Mouse (Mus musculus): Measurements from ENCODE around the gene Pus7. TPM values are rescaled to one million over a fixed set of nuclear protein-coding genes. Genes with fewer than 3 reads are reported as not detected.

The Pus7 gene
- polyA plus RNA-seq, 1 experiment: 1.1 TPM

GRCm38 (mm10) chr5:23756368-23756767, 27.1 kb downstream of the Pus7 start:
- WGBS: 97% methylated on average over 4 of the region's 4 CpGs
- H3K27ac ChIP-seq (ENCODE audit: insufficient read depth, low read depth, low read length): no peak overlapping the region

GRCm38 (mm10) chr5:23755591-23755990, 27.9 kb downstream of the Pus7 start:
- H3K27ac ChIP-seq (ENCODE audit: insufficient read depth, low read depth, low read length): no peak overlapping the region
- no peaks in the 10 kb centered on the region for H3K4me1 ChIP-seq (ENCODE audit: control insufficient read depth, insufficient read depth, insufficient read length, low read length)
- H3K4me3 ChIP-seq (ENCODE audit: low read depth, low read length): no peak overlapping the region
- TF ChIP-seq CTCF (IDR thresholded peaks at IDR 0.05; ENCODE audit: extremely low read depth, insufficient read length, insufficient replicate concordance, low read depth, low read length) (no peak), POLR2A (IDR thresholded peaks at IDR 0.05; ENCODE audit: low read depth, low read length) (no peak)
- H3K36me3 ChIP-seq (ENCODE audit: control insufficient read depth, insufficient read depth, low read length): peaks cover 13% of the 10 kb centered on the region
- no peaks in the 10 kb centered on the region for H3K27me3 ChIP-seq (ENCODE audit: control insufficient read depth, insufficient read depth, low read length)
- WGBS: 99% methylated on average over 9 of the region's 9 CpGs

More at GRCm38 (mm10) chr5:23756368-23756767, 27.1 kb downstream of the Pus7 start:
- TF ChIP-seq POLR2A (IDR thresholded peaks at IDR 0.05; ENCODE audit: low read depth, low read length): no peak
- TF ChIP-seq CTCF (IDR thresholded peaks at IDR 0.05; ENCODE audit: extremely low read depth, insufficient read length, insufficient replicate concordance, low read depth, low read length): no peak
- peaks cover 12% of the 10 kb centered on the region for H3K36me3 ChIP-seq (ENCODE audit: control insufficient read depth, insufficient read depth, low read length)
- H3K4me3 ChIP-seq (ENCODE audit: low read depth, low read length): no peak overlapping the region
- H3K4me1 ChIP-seq (ENCODE audit: control insufficient read depth, insufficient read depth, insufficient read length, low read length): no peaks in the 10 kb centered on the region
- H3K27me3 ChIP-seq (ENCODE audit: control insufficient read depth, insufficient read depth, low read length): no peaks in the 10 kb centered on the region

- peaks cover 22% of the 10 kb centered on the region for H3K36me3 ChIP-seq (ENCODE audit: control insufficient read depth, insufficient read depth, low read length)
These were observed 33.6 kb downstream of the Pus7 start for GRCm38 (mm10) chr5:23749882-23750281.

GRCm38 (mm10) chr5:23743261-23743660, 40.2 kb downstream of the Pus7 start:
- Histone ChIP-seq H3K27ac (ENCODE audit: insufficient read depth, low read depth, low read length) (no peak overlapping the region), H3K4me1 (ENCODE audit: control insufficient read depth, insufficient read depth, insufficient read length, low read length) (no peaks in the 10 kb centered on the region), H3K36me3 (ENCODE audit: control insufficient read depth, insufficient read depth, low read length) (peaks cover 22% of the 10 kb centered on the region), H3K4me3 (ENCODE audit: low read depth, low read length) (no peak overlapping the region), H3K27me3 (ENCODE audit: control insufficient read depth, insufficient read depth, low read length) (no peaks in the 10 kb centered on the region)
- TF ChIP-seq POLR2A (IDR thresholded peaks at IDR 0.05; ENCODE audit: low read depth, low read length): no peak
- no peak for TF ChIP-seq CTCF (IDR thresholded peaks at IDR 0.05; ENCODE audit: extremely low read depth, insufficient read length, insufficient replicate concordance, low read depth, low read length)
- WGBS: 95% methylated on average over 12 of the region's 12 CpGs

More at GRCm38 (mm10) chr5:23749882-23750281, 33.6 kb downstream of the Pus7 start:
- 83% methylated on average over 2 of the region's 2 CpGs for WGBS
- no peak overlapping the region for H3K4me3 ChIP-seq (ENCODE audit: low read depth, low read length)
- H3K4me1 ChIP-seq (ENCODE audit: control insufficient read depth, insufficient read depth, insufficient read length, low read length): no peaks in the 10 kb centered on the region
- H3K27ac ChIP-seq (ENCODE audit: insufficient read depth, low read depth, low read length): no peak overlapping the region
- H3K27me3 ChIP-seq (ENCODE audit: control insufficient read depth, insufficient read depth, low read length): no peaks in the 10 kb centered on the region
- TF ChIP-seq CTCF (IDR thresholded peaks at IDR 0.05; ENCODE audit: extremely low read depth, insufficient read length, insufficient replicate concordance, low read depth, low read length) (no peak), POLR2A (IDR thresholded peaks at IDR 0.05; ENCODE audit: low read depth, low read length) (no peak)

GRCm38 (mm10) chr5:23737111-23737510, 46.4 kb downstream of the Pus7 start:
- no peaks in the 10 kb centered on the region for H3K27me3 ChIP-seq (ENCODE audit: control insufficient read depth, insufficient read depth, low read length)
- no peak overlapping the region for H3K27ac ChIP-seq (ENCODE audit: insufficient read depth, low read depth, low read length)
- 87% methylated on average over 4 of the region's 4 CpGs for WGBS
- H3K36me3 ChIP-seq (ENCODE audit: control insufficient read depth, insufficient read depth, low read length): 0 out of 2 replicates have a peak, but pooled peaks cover 3% of the 10 kb centered on the region
- no peak for TF ChIP-seq CTCF (IDR thresholded peaks at IDR 0.05; ENCODE audit: extremely low read depth, insufficient read length, insufficient replicate concordance, low read depth, low read length)
- TF ChIP-seq POLR2A (IDR thresholded peaks at IDR 0.05; ENCODE audit: low read depth, low read length): no peak
- no peaks in the 10 kb centered on the region for H3K4me1 ChIP-seq (ENCODE audit: control insufficient read depth, insufficient read depth, insufficient read length, low read length)
- H3K4me3 ChIP-seq (ENCODE audit: low read depth, low read length): no peak overlapping the region

- Histone ChIP-seq H3K4me3 (ENCODE audit: low read depth, low read length) (no peak overlapping the region), H3K27ac (ENCODE audit: insufficient read depth, low read depth, low read length) (no peak overlapping the region), H3K4me1 (ENCODE audit: control insufficient read depth, insufficient read depth, insufficient read length, low read length) (no peaks in the 10 kb centered on the region), H3K27me3 (ENCODE audit: control insufficient read depth, insufficient read depth, low read length) (no peaks in the 10 kb centered on the region), H3K36me3 (ENCODE audit: control insufficient read depth, insufficient read depth, low read length) (0 out of 2 replicates have a peak, but pooled peaks cover 2% of the 10 kb centered on the region)
- WGBS: 52% methylated on average over 4 of the region's 4 CpGs
- no peak for TF ChIP-seq CTCF (IDR thresholded peaks at IDR 0.05; ENCODE audit: extremely low read depth, insufficient read length, insufficient replicate concordance, low read depth, low read length)
These were observed 47.1 kb downstream of the Pus7 start for GRCm38 (mm10) chr5:23736366-23736765.

- Histone ChIP-seq H3K4me1 (ENCODE audit: control insufficient read depth, insufficient read depth, insufficient read length, low read length) (no peaks in the 10 kb centered on the region), H3K36me3 (ENCODE audit: control insufficient read depth, insufficient read depth, low read length) (no peaks in the 10 kb centered on the region), H3K27me3 (ENCODE audit: control insufficient read depth, insufficient read depth, low read length) (no peaks in the 10 kb centered on the region), H3K4me3 (ENCODE audit: low read depth, low read length) (no peak overlapping the region), H3K27ac (ENCODE audit: insufficient read depth, low read depth, low read length) (no peak overlapping the region)
- WGBS: 79% methylated on average over 2 of the region's 2 CpGs
- no peak for TF ChIP-seq POLR2A (IDR thresholded peaks at IDR 0.05; ENCODE audit: low read depth, low read length)
- TF ChIP-seq CTCF (IDR thresholded peaks at IDR 0.05; ENCODE audit: extremely low read depth, insufficient read length, insufficient replicate concordance, low read depth, low read length): no peak
These were observed 61.6 kb downstream of the Pus7 start for GRCm38 (mm10) chr5:23721956-23722355.

Data from small intestine, adult 2 months (tissue).